ENCODE assay signal across 10 mouse cellular contexts in the genomic region with DNA sequence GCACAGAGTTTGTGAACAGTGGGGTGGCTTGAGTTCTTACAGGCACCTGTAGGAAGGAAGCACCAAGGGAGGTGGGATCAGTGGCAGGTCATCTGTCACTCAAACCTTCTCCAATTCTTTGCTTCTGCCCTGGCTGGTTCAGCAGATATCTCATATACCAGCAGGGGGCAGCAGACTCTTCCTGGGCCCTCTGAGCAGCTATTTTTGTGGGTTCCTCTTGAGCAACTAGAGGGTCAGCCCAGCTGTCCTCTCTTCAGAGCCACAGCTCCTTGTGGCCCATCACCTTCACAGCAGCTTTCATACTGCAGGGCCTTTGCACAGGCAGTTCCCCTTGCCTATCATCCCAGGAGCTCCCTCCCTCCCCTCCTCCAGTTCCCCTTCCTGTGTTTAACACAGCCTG. TPM values are rescaled to one million over a fixed set of nuclear protein-coding genes. Genes with fewer than 3 reads are reported as not detected.
DNase-seq lines count a peak whose midpoint lies in the region; ATAC-seq and TF ChIP-seq lines count a peak whose summit lies in the region.
"Had no signal": no experiment of that assay in that cellular context is flagged by ENCODE, and none has a peak within 500 bp of the region (broad histone marks: within the 10 kb centered on the region; RNA-seq: fewer than 3 reads in every experiment).

No protein-coding gene starts in this region.

- no peak for ATAC-seq in hindbrain, embryonic 16.5 days
- no peak for ATAC-seq in midbrain, postnatal 0 days (ENCODE audit: low FRiP score)
- ATAC-seq in stomach, embryonic 15.5 days (ENCODE audit: insufficient read depth, low FRiP score, low read depth) = no peak

- no peak overlapping the region for H3K27ac ChIP-seq in hindbrain, embryonic 10.5 days
- no peak overlapping the region for H3K27ac ChIP-seq in hindbrain, embryonic 16.5 days (ENCODE audit: low read depth, low read length)
- H3K27ac ChIP-seq in midbrain, postnatal 0 days (ENCODE audit: low read depth, low read length) = no peak overlapping the region
- peak overlapping the region; percentile 7; the same call in 1 of the 2 replicates for H3K27ac ChIP-seq in stomach, embryonic 15.5 days
- H3K27ac ChIP-seq: limb, embryonic 15.5 days had no signal

- peak; percentile 73 for TF ChIP-seq CTCF in E14TG2a.4 (conservative IDR thresholded peaks at IDR 0.05; ENCODE audit: low read length)
- peak; percentile 78 for TF ChIP-seq CTCF in midbrain, postnatal 0 days (IDR thresholded peaks at IDR 0.05)

- DNase-seq in hindbrain, embryonic 10.5 days (ENCODE audit: low spot score) = peak; percentile 59
- DNase-seq in cerebellum, adult 8-10 months = peak; percentile 72
- DNase-seq in gastrocnemius, postnatal 36 days = peak; percentile 46 to 58
- peak; percentile 68 for DNase-seq in layer of hippocampus, adult 9-11 months
- peak; percentile 58 for DNase-seq in midbrain, postnatal 0 days (ENCODE audit: low spot score)

- H3K4me2 ChIP-seq in hindbrain, embryonic 16.5 days (ENCODE audit: low read length) = no peak overlapping the region
- no peak overlapping the region for H3K4me2 ChIP-seq in midbrain, postnatal 0 days (ENCODE audit: low read depth, low read length, poor library complexity, severe bottlenecking)
- no peak overlapping the region for H3K4me2 ChIP-seq in stomach, embryonic 15.5 days
- H3K4me2 ChIP-seq: limb, embryonic 15.5 days had no signal

- no peaks in the 10 kb centered on the region for H3K27me3 ChIP-seq in hindbrain, embryonic 10.5 days (ENCODE audit: insufficient read depth, poor library complexity, severe bottlenecking)
- H3K27me3 ChIP-seq in hindbrain, embryonic 16.5 days (replicated peaks; ENCODE audit: control insufficient read depth, insufficient read depth, low read length) = no peaks in the 10 kb centered on the region
- no peaks in the 10 kb centered on the region for H3K27me3 ChIP-seq in E14TG2a.4 (ENCODE audit: insufficient read depth, low read length)
- no peaks in the 10 kb centered on the region for H3K27me3 ChIP-seq in midbrain, postnatal 0 days (ENCODE audit: insufficient read depth, low read length)
- no peaks in the 10 kb centered on the region for H3K27me3 ChIP-seq in stomach, embryonic 15.5 days (replicated peaks)
- H3K27me3 ChIP-seq: limb, embryonic 15.5 days had no signal

- H3K4me3 ChIP-seq in hindbrain, embryonic 10.5 days = no peak overlapping the region
- no peak overlapping the region for H3K4me3 ChIP-seq in hindbrain, embryonic 16.5 days (ENCODE audit: low read length)
- no peak overlapping the region for H3K4me3 ChIP-seq in E14TG2a.4 (replicated peaks; ENCODE audit: low read length)
- no peak overlapping the region for H3K4me3 ChIP-seq in midbrain, postnatal 0 days (ENCODE audit: low read depth, low read length)
- no peak overlapping the region for H3K4me3 ChIP-seq in stomach, embryonic 15.5 days (replicated peaks)
- H3K4me3 ChIP-seq: limb, embryonic 15.5 days had no signal

- H3K9ac ChIP-seq in hindbrain, embryonic 16.5 days (ENCODE audit: low read depth, low read length) = no peak overlapping the region
- H3K9ac ChIP-seq in midbrain, postnatal 0 days (replicated peaks; ENCODE audit: low read length, poor library complexity, severe bottlenecking) = no peak overlapping the region
- H3K9ac ChIP-seq in stomach, embryonic 15.5 days = no peak overlapping the region
- H3K9ac ChIP-seq: limb, embryonic 15.5 days had no signal

- H3K36me3 ChIP-seq in hindbrain, embryonic 10.5 days = peaks cover 70% of the 10 kb centered on the region
- H3K36me3 ChIP-seq in hindbrain, embryonic 16.5 days (ENCODE audit: control insufficient read depth, insufficient read depth, low read length) = peaks cover 10% of the 10 kb centered on the region
- peaks cover 95% of the 10 kb centered on the region for H3K36me3 ChIP-seq in E14TG2a.4 (ENCODE audit: insufficient read depth, low read length)
- H3K36me3 ChIP-seq in midbrain, postnatal 0 days (ENCODE audit: insufficient read depth, low read length) = peaks cover 34% of the 10 kb centered on the region
- H3K36me3 ChIP-seq in stomach, embryonic 15.5 days = peaks cover 33% of the 10 kb centered on the region

- H3K4me1 ChIP-seq in hindbrain, embryonic 10.5 days (replicated peaks) = peaks cover 37% of the 10 kb centered on the region
- H3K4me1 ChIP-seq in hindbrain, embryonic 16.5 days (ENCODE audit: control insufficient read depth, insufficient read depth, low read depth, low read length) = peaks cover 15% of the 10 kb centered on the region
- peaks cover 95% of the 10 kb centered on the region for H3K4me1 ChIP-seq in E14TG2a.4 (replicated peaks; ENCODE audit: low read depth, low read length)
- no peaks in the 10 kb centered on the region for H3K4me1 ChIP-seq in midbrain, postnatal 0 days (ENCODE audit: insufficient read depth, low read length)
- H3K4me1 ChIP-seq in stomach, embryonic 15.5 days = peaks cover 36% of the 10 kb centered on the region

- intact Hi-C loops in gastrocnemius, postnatal 36 days (cut with DNase I) = loop anchor here (5.0 kb wide), 1 partner anchor 159 kb away; no protein-coding TSS in a partner anchor

- H3K9me3 ChIP-seq in hindbrain, embryonic 10.5 days = no peaks in the 10 kb centered on the region
- no peaks in the 10 kb centered on the region for H3K9me3 ChIP-seq in hindbrain, embryonic 16.5 days (ENCODE audit: control insufficient read depth, low read length)
- H3K9me3 ChIP-seq in E14TG2a.4 (ENCODE audit: low read length) = no peaks in the 10 kb centered on the region
- H3K9me3 ChIP-seq in midbrain, postnatal 0 days (ENCODE audit: low read length) = no peaks in the 10 kb centered on the region
- no peaks in the 10 kb centered on the region for H3K9me3 ChIP-seq in stomach, embryonic 15.5 days
- H3K9me3 ChIP-seq: limb, embryonic 15.5 days had no signal

RNA-seq across cellular contexts. Expression of a gene that starts 21.2 kb away (rescaled TPM):
- 0.10 TPM in 1 of 2 replicates, not detected in the other for polyA plus RNA-seq in hindbrain, embryonic 10.5 days (2016; fragmentation: Nextera tagmentation; extraction: Ambion mirVana)
- polyA plus RNA-seq in hindbrain, embryonic 16.5 days (2015; fragmentation: Nextera tagmentation; extraction: Ambion mirVana) = 0.14 TPM in 1 of 2 replicates, not detected in the other
- total RNA-seq in gastrocnemius, postnatal 36 days (2021) = not detected
- 1.4 TPM in 1 of 2 replicates, not detected in the other for total RNA-seq in midbrain, postnatal 0 days (2014; rRNA removed)
- polyA plus RNA-seq in midbrain, postnatal 0 days (2015; fragmentation: Nextera tagmentation; extraction: Ambion mirVana) = 0.16 and 0.47 TPM in 2 replicates
- 2.4 and 6.1 TPM in 2 replicates for polyA plus RNA-seq in stomach, embryonic 15.5 days (2015; fragmentation: Nextera tagmentation; extraction: Ambion mirVana)
- total RNA-seq: adrenal gland, postnatal 4 days had no signal

RNA-seq across cellular contexts. Expression of a gene that starts 27.6 kb away (rescaled TPM):
- polyA plus RNA-seq in hindbrain, embryonic 10.5 days (2016; fragmentation: Nextera tagmentation; extraction: Ambion mirVana) = not detected in 2 replicates
- not detected in 2 replicates for polyA plus RNA-seq in hindbrain, embryonic 16.5 days (2015; fragmentation: Nextera tagmentation; extraction: Ambion mirVana)
- not detected for total RNA-seq in gastrocnemius, postnatal 36 days (2021)
- not detected in 2 replicates for total RNA-seq in midbrain, postnatal 0 days (2014; rRNA removed)
- not detected in 2 replicates for polyA plus RNA-seq in midbrain, postnatal 0 days (2015; fragmentation: Nextera tagmentation; extraction: Ambion mirVana)
- 103 and 114 TPM in 2 replicates for polyA plus RNA-seq in stomach, embryonic 15.5 days (2015; fragmentation: Nextera tagmentation; extraction: Ambion mirVana)
- polyA plus RNA-seq: limb, embryonic 15.5 days had no signal

RNA-seq across cellular contexts. Expression of a gene that starts 29.7 kb away (rescaled TPM):
- 34.0 and 44.0 TPM in 2 replicates for polyA plus RNA-seq in hindbrain, embryonic 10.5 days (2016; fragmentation: Nextera tagmentation; extraction: Ambion mirVana)
- 11.1 and 23.4 TPM in 2 replicates for polyA plus RNA-seq in hindbrain, embryonic 16.5 days (2015; fragmentation: Nextera tagmentation; extraction: Ambion mirVana)
- total RNA-seq in gastrocnemius, postnatal 36 days (2021) = 10 to 100 TPM; 11.6 to 13.9 TPM
- 48.2 and 56.0 TPM in 2 replicates for total RNA-seq in midbrain, postnatal 0 days (2014; rRNA removed)
- 17.6 and 19.2 TPM in 2 replicates for polyA plus RNA-seq in midbrain, postnatal 0 days (2015; fragmentation: Nextera tagmentation; extraction: Ambion mirVana)
- 18.5 and 22.1 TPM in 2 replicates for polyA plus RNA-seq in stomach, embryonic 15.5 days (2015; fragmentation: Nextera tagmentation; extraction: Ambion mirVana)

RNA-seq across cellular contexts. Expression of a gene that starts 29.7 kb away (rescaled TPM):
- polyA plus RNA-seq in hindbrain, embryonic 10.5 days (2016; fragmentation: Nextera tagmentation; extraction: Ambion mirVana) = 51.8 and 66.0 TPM in 2 replicates
- 18.2 and 21.5 TPM in 2 replicates for polyA plus RNA-seq in hindbrain, embryonic 16.5 days (2015; fragmentation: Nextera tagmentation; extraction: Ambion mirVana)
- 1 to 10 TPM; 1.8 to 2.5 TPM for total RNA-seq in gastrocnemius, postnatal 36 days (2021)
- total RNA-seq in midbrain, postnatal 0 days (2014; rRNA removed) = 13.3 and 19.8 TPM in 2 replicates
- 8.9 and 9.6 TPM in 2 replicates for polyA plus RNA-seq in midbrain, postnatal 0 days (2015; fragmentation: Nextera tagmentation; extraction: Ambion mirVana)
- 50.2 and 56.0 TPM in 2 replicates for polyA plus RNA-seq in stomach, embryonic 15.5 days (2015; fragmentation: Nextera tagmentation; extraction: Ambion mirVana)

RNA-seq across cellular contexts. Expression of a gene that starts 45.6 kb away (rescaled TPM):
- polyA plus RNA-seq in hindbrain, embryonic 10.5 days (2016; fragmentation: Nextera tagmentation; extraction: Ambion mirVana) = not detected in 2 replicates
- not detected in 2 replicates for polyA plus RNA-seq in hindbrain, embryonic 16.5 days (2015; fragmentation: Nextera tagmentation; extraction: Ambion mirVana)
- not detected for total RNA-seq in gastrocnemius, postnatal 36 days (2021)
- total RNA-seq in midbrain, postnatal 0 days (2014; rRNA removed) = not detected in 2 replicates
- polyA plus RNA-seq in midbrain, postnatal 0 days (2015; fragmentation: Nextera tagmentation; extraction: Ambion mirVana) = not detected in 2 replicates
- not detected in 2 replicates for polyA plus RNA-seq in stomach, embryonic 15.5 days (2015; fragmentation: Nextera tagmentation; extraction: Ambion mirVana)
- total RNA-seq: adrenal gland, postnatal 4 days had no signal
- polyA plus RNA-seq: limb, embryonic 15.5 days had no signal

Comparison
In these comparisons a context has a peak if more than half of its experiments do, and no peak if none do; other contexts are left out.
1. RNA of a gene that starts 27.6 kb away (polyA plus RNA-seq): 103 to 114 TPM in stomach, embryonic 15.5 days; not detected in hindbrain, embryonic 10.5 days, not detected in hindbrain, embryonic 16.5 days and not detected in midbrain, postnatal 0 days; every median in the first group is over 100 times any median in the second.
2. Peak in every context shown above with its lines, with median percentiles within 50 percentile points of each other: DNase-seq.